Mouse (Mus musculus) hindbrain, postnatal 0 days (tissue): Measurements from ENCODE around the gene Orai1. TPM values are rescaled to one million over a fixed set of nuclear protein-coding genes. Genes with fewer than 3 reads are reported as not detected.
A peak's percentile ranks its signal among the peaks of the same experiment; 100 is the strongest.

Experiments
- ATAC-seq: fragments of 200-750 bp; cut with Nextera tagmentation; 2 replicates; pipeline ENCODE4 v1.8.0; 2017; ENCODE audit warnings: mild to moderate bottlenecking, moderate TSS enrichment, moderate library complexity
- DNase-seq: peaks from one replicate; pipeline ENCODE4 v3.0.0-alpha.2; 2015; ENCODE audit warnings: low spot score
- H3K27ac ChIP-seq: fragments of 300-500 bp; sonication (generic); 2 replicates; pipeline ENCODE4 v1.5.1; 2014; ENCODE audit warnings: mild to moderate bottlenecking
- H3K27me3 ChIP-seq: fragments of 300-500 bp; sonication (generic); 2 replicates; pipeline ENCODE4 v1.6.1; 2014; ENCODE audit warnings: low read length, mixed read lengths; ENCODE audit not compliant: insufficient read depth
- H3K36me3 ChIP-seq: fragments of 300-500 bp; sonication (generic); 2 replicates; pipeline ENCODE4 v1.6.1; 2014; ENCODE audit warnings: low read length, mixed read lengths; ENCODE audit not compliant: insufficient read depth
- H3K4me1 ChIP-seq: fragments of 300-500 bp; sonication (generic); 2 replicates; pipeline ENCODE4 v1.6.1; 2014; ENCODE audit warnings: antibody characterized with exemption, low read length, mixed read lengths; ENCODE audit not compliant: insufficient read depth
- H3K4me2 ChIP-seq: fragments of 300-500 bp; sonication (generic); 2 replicates; pipeline ENCODE4 v1.6.1; 2014; ENCODE audit warnings: low read depth, mild to moderate bottlenecking, low read length, moderate library complexity, mixed read lengths
- H3K4me3 ChIP-seq: fragments of 300-500 bp; sonication (generic); 2 replicates; pipeline ENCODE4 v1.5.1; 2014; ENCODE audit warnings: low read length
- H3K9ac ChIP-seq: fragments of 300-500 bp; sonication (generic); replicated peaks from 2 replicates; pipeline ENCODE4 v1.6.1; 2014; ENCODE audit warnings: mild to moderate bottlenecking, low read length, moderate library complexity, mixed read lengths
- H3K9me3 ChIP-seq: fragments of 300-500 bp; sonication (generic); 2 replicates; pipeline ENCODE4 v1.6.1; 2016; ENCODE audit warnings: low read length, mixed read lengths
- CTCF ChIP-seq: IDR thresholded peaks from 2 replicates; pipeline ENCODE4 v1.5.1; 2016; ENCODE audit warnings: antibody characterized with exemption, control low read depth, low read depth
- WGBS: fragments of 180-500 bp; shearing (Covaris S2); extraction: QIAGEN DNeasy Blood & Tissue Kit; methylation state at CpG from one replicate; pipeline ENCODE4 v1.1.7; 2014; 5-methylcytosine and 5-hydroxymethylcytosine counted together
- polyA plus RNA-seq: library from polyadenylated mRNA; unstranded; fragments of >200 nt; fragmentation: Nextera tagmentation; extraction: Ambion mirVana; gene quantifications from 2 replicates; pipeline ENCODE4 v1.2.1, GENCODE M21; 2015
- total RNA-seq: library from RNA; depleted of rRNA; stranded (reverse); fragments of >200 nt; gene quantifications from 2 replicates; pipeline ENCODE4 v1.2.3, GENCODE M21; 2014

Gene Orai1
- total and polyA plus RNA-seq, 2 experiments from 2014 or later, result 18.3 to 20.9 TPM

DNA sequence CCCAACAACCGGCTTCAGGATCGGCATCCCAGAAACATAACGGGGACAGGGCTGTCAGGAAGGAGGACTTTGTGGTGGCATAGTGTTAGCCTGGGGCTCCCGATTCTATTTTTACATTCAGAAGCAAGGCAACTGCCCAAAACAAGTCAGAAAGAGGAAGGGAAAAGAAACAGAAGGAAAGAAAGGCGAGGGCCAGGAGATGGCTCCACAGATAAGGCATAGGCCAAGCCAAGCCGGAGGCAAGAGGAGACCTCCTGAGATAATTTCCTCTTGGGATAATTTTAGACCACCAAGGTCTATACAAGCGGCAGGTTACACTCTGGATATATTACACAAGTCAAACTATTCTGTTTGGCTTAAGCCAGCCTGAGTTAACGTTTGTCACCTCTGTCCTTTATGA is 35.9 kb upstream of the Orai1 start:
- 88% methylated on average over 8 of the region's 8 CpGs for WGBS

GRCm38 (mm10) chr5:122984483-122984882 is 30.4 kb upstream of the Orai1 start:
- Histone ChIP-seq H3K9ac (no peak overlapping the region), H3K27ac (no peak overlapping the region), H3K9me3 (no peaks in the 10 kb centered on the region), H3K4me2 (no peak overlapping the region), H3K4me3 (no peak overlapping the region), H3K4me1 (peaks cover 15% of the 10 kb centered on the region; the same call in 1 of the 2 replicates), H3K27me3 (no peaks in the 10 kb centered on the region), H3K36me3 (no peaks in the 10 kb centered on the region)
- ATAC-seq, result no peak
- WGBS, result 83% methylated on average over 5 of the region's 5 CpGs
- no peak for TF ChIP-seq CTCF
- no peak for DNase-seq

More for the DNA sequence above, 35.9 kb upstream of the Orai1 start:
- no peaks in the 10 kb centered on the region for H3K27me3 ChIP-seq
- H3K4me1 ChIP-seq, result no peaks in the 10 kb centered on the region
- H3K9me3 ChIP-seq, result no peaks in the 10 kb centered on the region
- ATAC-seq (no peak), DNase-seq (no peak)
- H3K36me3 ChIP-seq, result no peaks in the 10 kb centered on the region
- no peak for TF ChIP-seq CTCF
- no peak overlapping the region for H3K9ac ChIP-seq
- no peak overlapping the region for H3K27ac ChIP-seq
- no peak overlapping the region for H3K4me3 ChIP-seq
- H3K4me2 ChIP-seq, result no peak overlapping the region

GRCm38 (mm10) chr5:122985276-122985675 is 29.6 kb upstream of the Orai1 start:
- TF ChIP-seq CTCF, result no peak
- WGBS, result 57% methylated on average over 3 of the region's 3 CpGs
- no peak overlapping the region for H3K27ac ChIP-seq
- no peak for DNase-seq
- no peaks in the 10 kb centered on the region for H3K9me3 ChIP-seq
- no peak overlapping the region for H3K4me3 ChIP-seq
- no peaks in the 10 kb centered on the region for H3K36me3 ChIP-seq
- peaks cover 15% of the 10 kb centered on the region; the same call in 1 of the 2 replicates for H3K4me1 ChIP-seq
- no peak for ATAC-seq
- H3K9ac ChIP-seq, result no peak overlapping the region
- H3K27me3 ChIP-seq, result no peaks in the 10 kb centered on the region
- no peak overlapping the region for H3K4me2 ChIP-seq

GRCm38 (mm10) chr5:122986091-122986493 is 28.8 kb upstream of the Orai1 start:
- Histone ChIP-seq H3K9me3 (no peaks in the 10 kb centered on the region), H3K9ac (no peak overlapping the region), H3K4me3 (no peak overlapping the region), H3K36me3 (no peaks in the 10 kb centered on the region), H3K4me2 (peak overlapping the region; percentile 11; the same call in 1 of the 2 replicates), H3K27ac (no peak overlapping the region), H3K27me3 (no peaks in the 10 kb centered on the region), H3K4me1 (peaks cover 15% of the 10 kb centered on the region; the same call in 1 of the 2 replicates)
- TF ChIP-seq CTCF, result 0 out of 2 replicates have a peak, but pooled peaks have one; percentile 18
- 38% methylated on average over 8 of the region's 8 CpGs for WGBS
- DNase-seq (no peak), ATAC-seq (no peak)

GRCm38 (mm10) chr5:122987211-122988020 is 27.5 kb upstream of the Orai1 start:
- no peak for TF ChIP-seq CTCF
- peaks cover 15% of the 10 kb centered on the region; the same call in 1 of the 2 replicates for H3K4me1 ChIP-seq
- H3K9me3 ChIP-seq, result no peaks in the 10 kb centered on the region
- H3K9ac ChIP-seq, result peak overlapping the region; percentile 69
- H3K4me2 ChIP-seq, result peak overlapping the region; percentile 100
- peak overlapping the region; percentile 57 for H3K4me3 ChIP-seq
- no peaks in the 10 kb centered on the region for H3K36me3 ChIP-seq
- ATAC-seq, result peak; percentile 44; the same call in 1 of the 2 replicates
- 0 out of 2 replicates have a peak overlapping the region, but pooled peaks have one; percentile 86 for H3K27ac ChIP-seq
- no peaks in the 10 kb centered on the region for H3K27me3 ChIP-seq
- peak; percentile 54 for DNase-seq
- 4% methylated on average over 39 of the region's 39 CpGs for WGBS

GRCm38 (mm10) chr5:122988021-122988751 is 26.7 kb upstream of the Orai1 start:
- Histone ChIP-seq H3K9me3 (no peaks in the 10 kb centered on the region), H3K4me1 (peaks cover 15% of the 10 kb centered on the region; the same call in 1 of the 2 replicates), H3K36me3 (no peaks in the 10 kb centered on the region), H3K4me2 (peak overlapping the region; percentile 100), H3K4me3 (peak overlapping the region; percentile 57), H3K27me3 (no peaks in the 10 kb centered on the region), H3K27ac (peak overlapping the region; percentile 86; the same call in 1 of the 2 replicates), H3K9ac (peak overlapping the region; percentile 69)
- ATAC-seq (peak; percentile 24; the same call in 1 of the 2 replicates), DNase-seq (peak; percentile 48)
- no peak; the same call in 1 of the 2 replicates for TF ChIP-seq CTCF
- under 1% methylated on average over 40 of the region's 41 CpGs for WGBS
